Mouse (Mus musculus): ENCODE results near the gene H60c. TPM values are rescaled to one million over a fixed set of nuclear protein-coding genes. Genes with fewer than 3 reads are reported as not detected.
"Not testable (repeated sequence)": the region's sequence is repeated elsewhere in the genome, so short reads cannot be mapped to it uniquely, and the experiment has no call there.

H60c gene
- polyA plus RNA-seq, 1 experiment from 2014 or later: not detected

DNA sequence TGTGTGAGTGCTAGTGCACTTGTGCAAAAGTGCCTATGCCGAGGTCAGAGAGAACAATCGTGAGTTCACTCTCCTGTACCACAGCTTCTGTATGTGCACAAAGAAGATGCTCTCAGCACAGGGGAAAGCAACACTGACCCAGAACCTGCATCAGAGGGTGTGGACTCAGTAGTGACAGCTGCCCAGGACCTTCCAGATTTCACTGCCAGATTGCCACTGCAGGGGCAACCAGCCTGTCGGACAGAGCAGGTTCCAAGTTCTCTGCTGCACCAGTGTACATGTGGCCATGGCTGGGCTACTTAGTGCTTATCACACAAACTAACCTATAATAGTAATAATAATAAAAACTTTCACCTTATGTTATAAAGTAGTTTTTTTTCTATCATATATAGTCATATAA is 10.2 kb downstream of the H60c start:
- Histone ChIP-seq H3K36me3 (ENCODE audit: control insufficient read depth, insufficient read depth) (no peaks in the 10 kb centered on the region), H3K4me2 (ENCODE audit: low read length) (no peak overlapping the region), H3K9ac (replicated peaks; ENCODE audit: low read depth, low read length) (no peak overlapping the region), H3K27ac (ENCODE audit: low read length) (no peak overlapping the region), H3K9me3 (ENCODE audit: control insufficient read depth, low read length) (no peaks in the 10 kb centered on the region; the same call in 1 of the 2 replicates), H3K4me1 (replicated peaks; ENCODE audit: control insufficient read depth, insufficient read depth, low read length) (no peaks in the 10 kb centered on the region), H3K4me3 (replicated peaks; ENCODE audit: low read length) (no peak overlapping the region), H3K27me3 (replicated peaks; ENCODE audit: control insufficient read depth, insufficient read depth, low read length) (no peaks in the 10 kb centered on the region)
- WGBS: 95% methylated on average over 3 of the region's 3 CpGs
- ATAC-seq: no peak

DNA sequence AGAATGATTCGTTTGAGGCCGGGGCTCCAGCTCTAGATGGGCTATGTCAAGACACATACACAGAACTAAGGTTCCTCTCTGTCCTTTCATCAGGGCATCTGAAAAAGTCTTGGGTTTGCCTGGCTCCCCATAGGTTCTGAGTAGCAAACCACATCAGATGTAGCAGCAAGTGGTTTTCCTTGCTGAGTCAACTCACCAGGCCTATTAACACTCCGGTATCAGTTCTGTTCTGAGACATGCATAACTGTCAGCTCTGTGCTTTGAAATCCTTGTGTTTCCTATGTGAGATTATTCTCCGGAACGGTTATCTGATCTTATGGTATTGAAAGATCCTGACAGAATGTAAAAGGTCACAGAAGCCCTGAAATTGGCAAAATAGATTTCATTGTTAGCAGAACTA is 29.1 kb downstream of the H60c start:
- not testable (repeated sequence) for H3K27me3 ChIP-seq (replicated peaks; ENCODE audit: control insufficient read depth, insufficient read depth, low read length); H3K4me3 ChIP-seq (replicated peaks; ENCODE audit: low read length); H3K4me1 ChIP-seq (replicated peaks; ENCODE audit: control insufficient read depth, insufficient read depth, low read length); H3K36me3 ChIP-seq (ENCODE audit: control insufficient read depth, insufficient read depth); H3K27ac ChIP-seq (ENCODE audit: low read length); H3K4me2 ChIP-seq (ENCODE audit: low read length); H3K9me3 ChIP-seq (ENCODE audit: control insufficient read depth, low read length); ATAC-seq; H3K9ac ChIP-seq (replicated peaks; ENCODE audit: low read depth, low read length)
- WGBS: 89% methylated on average over 5 of the region's 5 CpGs

DNA sequence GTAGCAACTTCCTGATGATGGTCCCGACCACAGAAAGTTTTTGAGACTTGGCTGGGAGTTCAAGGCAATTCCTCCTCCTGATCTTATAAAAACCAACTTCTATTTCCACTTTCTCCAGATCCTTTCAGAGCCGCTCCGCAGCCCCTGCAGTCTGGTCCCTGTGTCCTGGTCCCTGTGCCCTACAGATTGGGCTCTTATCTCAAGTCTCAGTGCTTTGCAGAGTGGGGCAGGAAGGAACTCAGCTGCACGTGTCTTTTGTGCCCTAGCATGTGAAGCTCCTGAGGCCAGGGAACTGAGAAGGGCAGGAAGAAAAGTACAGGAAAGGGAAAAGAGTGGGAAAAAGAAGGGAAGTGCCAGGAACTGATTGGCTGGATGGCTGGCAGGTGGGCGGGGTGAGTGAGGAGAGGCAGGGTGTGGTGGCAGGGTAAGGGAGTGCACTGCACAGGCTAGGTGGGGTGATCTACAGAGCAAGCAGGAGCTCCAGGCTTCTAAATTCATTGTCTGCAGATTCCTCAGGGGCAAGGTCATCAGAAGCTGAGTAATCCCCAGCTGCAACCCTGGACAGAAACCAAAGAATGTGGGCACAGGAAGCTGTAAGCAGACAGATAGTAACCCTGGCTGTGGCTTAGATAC is 30.8 kb downstream of the H60c start:
- no peak for ATAC-seq
- H3K4me3 ChIP-seq (replicated peaks; ENCODE audit: low read length): no peak overlapping the region
- no peak overlapping the region for H3K27ac ChIP-seq (ENCODE audit: low read length)
- H3K9me3 ChIP-seq (ENCODE audit: control insufficient read depth, low read length): no peaks in the 10 kb centered on the region
- no peak overlapping the region for H3K9ac ChIP-seq (replicated peaks; ENCODE audit: low read depth, low read length)
- H3K4me2 ChIP-seq (ENCODE audit: low read length): no peak overlapping the region
- no peaks in the 10 kb centered on the region for H3K36me3 ChIP-seq (ENCODE audit: control insufficient read depth, insufficient read depth)
- H3K27me3 ChIP-seq (replicated peaks; ENCODE audit: control insufficient read depth, insufficient read depth, low read length): no peaks in the 10 kb centered on the region
- WGBS: 71% methylated on average over 5 of the region's 5 CpGs
- no peaks in the 10 kb centered on the region for H3K4me1 ChIP-seq (replicated peaks; ENCODE audit: control insufficient read depth, insufficient read depth, low read length)

DNA sequence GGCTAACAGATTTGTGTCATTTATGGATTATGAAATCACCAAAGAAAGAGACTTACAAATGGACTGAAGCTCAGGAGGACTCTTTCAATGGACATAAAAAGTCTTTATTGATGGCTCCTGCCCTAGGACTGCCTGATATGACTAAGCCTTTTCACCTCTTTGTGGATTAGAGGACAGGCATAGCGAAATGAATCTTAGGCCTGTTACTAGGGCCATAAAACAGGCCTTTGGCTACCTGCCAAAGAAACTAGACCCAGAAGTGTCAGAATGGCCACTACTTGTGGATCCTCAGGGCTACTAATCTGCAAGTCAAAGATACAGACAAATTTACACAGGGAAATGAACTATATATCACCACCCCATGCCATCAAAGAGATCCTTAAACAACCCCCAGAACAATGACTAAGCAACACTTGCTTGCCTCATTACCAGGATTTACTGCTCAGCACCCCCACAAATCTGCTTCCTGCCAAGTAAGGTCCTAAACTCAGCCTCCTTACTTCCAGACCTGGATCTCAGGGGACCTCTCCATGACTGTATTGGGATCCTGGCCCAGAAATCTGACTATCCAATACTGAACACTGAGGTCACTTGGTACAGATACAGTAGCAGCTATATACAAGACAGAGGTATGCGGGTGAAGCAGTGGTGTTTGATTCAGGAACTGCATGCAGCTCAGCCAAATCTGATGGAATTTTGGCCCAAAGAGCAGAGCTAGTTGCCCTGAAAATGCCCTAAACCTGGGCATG is 39.0 kb downstream of the H60c start:
- H3K4me2 ChIP-seq (ENCODE audit: low read length): no peak overlapping the region
- 90% methylated on average over 2 of the region's 2 CpGs for WGBS
- ATAC-seq: no peak

More for the DNA sequence above, 39.0 kb downstream of the H60c start:
- H3K9ac ChIP-seq (replicated peaks; ENCODE audit: low read depth, low read length): no peak overlapping the region
- no peak overlapping the region for H3K4me3 ChIP-seq (replicated peaks; ENCODE audit: low read length)
- no peaks in the 10 kb centered on the region; the same call in 1 of the 2 replicates for H3K9me3 ChIP-seq (ENCODE audit: control insufficient read depth, low read length)
- no peaks in the 10 kb centered on the region for H3K36me3 ChIP-seq (ENCODE audit: control insufficient read depth, insufficient read depth)
- no peaks in the 10 kb centered on the region for H3K27me3 ChIP-seq (replicated peaks; ENCODE audit: control insufficient read depth, insufficient read depth, low read length)
- no peaks in the 10 kb centered on the region for H3K4me1 ChIP-seq (replicated peaks; ENCODE audit: control insufficient read depth, insufficient read depth, low read length)
- no peak overlapping the region for H3K27ac ChIP-seq (ENCODE audit: low read length)

Other genes with a start within 250 kb of the H60c start
- 56.5 and 64.0 TPM in 2 replicates for gene Ppp1r14c, start 98.3 kb upstream of the H60c start, polyA plus RNA-seq (2015; fragmentation: Nextera tagmentation; extraction: Ambion mirVana)

Data from forebrain, embryonic 16.5 days (tissue).